Mouse (Mus musculus): ENCODE measurements at regions not wholly inside any gene's neighbourhood (a gene's known extent, or its start where the extent isn't known, plus 50 kb on each side); places are given as distances from the start of the nearest gene placed in this dataset.
A peak's percentile ranks its signal among the peaks of the same experiment; 100 is the strongest.

- no peaks in the 10 kb centered on the region for H3K4me1 ChIP-seq (ENCODE audit: control insufficient read depth, insufficient read depth, low read length)
- no peaks in the 10 kb centered on the region for H3K36me3 ChIP-seq (replicated peaks; ENCODE audit: control insufficient read depth, insufficient read depth, low read depth, low read length)
- ATAC-seq (replicated peaks; ENCODE audit: insufficient number of reproducible peaks, low FRiP score, low TSS enrichment, low read depth) (no peak), DNase-seq (ENCODE audit: low spot score) (no peak)
- H3K27ac ChIP-seq (replicated peaks; ENCODE audit: low read depth, low read length), result no peak overlapping the region
- no peaks in the 10 kb centered on the region for H3K27me3 ChIP-seq (ENCODE audit: control insufficient read depth, insufficient read depth, low read length)
- 71% methylated on average over 19 of the region's 19 CpGs for WGBS
- H3K4me2 ChIP-seq (ENCODE audit: low read depth, low read length), result no peak overlapping the region
- H3K9me3 ChIP-seq (replicated peaks; ENCODE audit: control insufficient read depth, low read length), result no peaks in the 10 kb centered on the region
- H3K9ac ChIP-seq (replicated peaks; ENCODE audit: low read length), result no peak overlapping the region
- no peak overlapping the region for H3K4me3 ChIP-seq (ENCODE audit: low read depth, low read length)
These were observed 194.1 kb downstream of the Gm13691 start for GRCm38 (mm10) chr2:84184288-84185015.

DNA sequence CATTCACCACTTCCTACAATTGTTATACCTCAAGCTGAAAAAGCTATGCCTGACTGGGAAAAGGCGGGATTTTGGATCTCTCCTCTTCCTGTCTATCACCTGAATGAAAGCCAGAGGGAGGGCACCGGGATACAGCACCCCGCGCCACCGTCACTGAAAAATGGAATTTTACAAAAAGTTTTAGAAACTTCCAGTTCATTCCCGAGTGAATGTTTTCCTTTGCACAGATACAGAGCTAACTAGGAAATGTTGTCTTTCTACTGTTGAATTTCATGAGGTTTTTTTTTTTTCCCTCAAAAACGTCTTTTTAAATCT lies 194.6 kb downstream of the Gm13691 start:
- Histone ChIP-seq H3K4me2 (ENCODE audit: low read depth, low read length) (no peak overlapping the region), H3K4me3 (ENCODE audit: low read depth, low read length) (no peak overlapping the region), H3K9ac (replicated peaks; ENCODE audit: low read length) (no peak overlapping the region), H3K27ac (replicated peaks; ENCODE audit: low read depth, low read length) (no peak overlapping the region), H3K36me3 (replicated peaks; ENCODE audit: control insufficient read depth, insufficient read depth, low read depth, low read length) (no peaks in the 10 kb centered on the region), H3K27me3 (ENCODE audit: control insufficient read depth, insufficient read depth, low read length) (no peaks in the 10 kb centered on the region), H3K9me3 (replicated peaks; ENCODE audit: control insufficient read depth, low read length) (no peaks in the 10 kb centered on the region), H3K4me1 (ENCODE audit: control insufficient read depth, insufficient read depth, low read length) (no peaks in the 10 kb centered on the region)
- ATAC-seq (replicated peaks; ENCODE audit: insufficient number of reproducible peaks, low FRiP score, low TSS enrichment, low read depth), result no peak
- no peak for DNase-seq (ENCODE audit: low spot score)
- 87% methylated on average over 7 of the region's 7 CpGs for WGBS

GRCm38 (mm10) chr2:84186126-84186701 lies 195.9 kb downstream of the Gm13691 start:
- Histone ChIP-seq H3K4me3 (ENCODE audit: low read depth, low read length) (no peak overlapping the region), H3K9ac (replicated peaks; ENCODE audit: low read length) (no peak overlapping the region; the same call in 1 of the 2 replicates), H3K27ac (replicated peaks; ENCODE audit: low read depth, low read length) (no peak overlapping the region), H3K27me3 (ENCODE audit: control insufficient read depth, insufficient read depth, low read length) (no peaks in the 10 kb centered on the region), H3K9me3 (replicated peaks; ENCODE audit: control insufficient read depth, low read length) (no peaks in the 10 kb centered on the region), H3K4me1 (ENCODE audit: control insufficient read depth, insufficient read depth, low read length) (no peaks in the 10 kb centered on the region), H3K36me3 (replicated peaks; ENCODE audit: control insufficient read depth, insufficient read depth, low read depth, low read length) (no peaks in the 10 kb centered on the region), H3K4me2 (ENCODE audit: low read depth, low read length) (no peak overlapping the region)
- peak; percentile 52 for DNase-seq (ENCODE audit: low spot score)
- peak; percentile 84; the same call in 1 of the 2 replicates for ATAC-seq (replicated peaks; ENCODE audit: insufficient number of reproducible peaks, low FRiP score, low TSS enrichment, low read depth)
- 41% methylated on average over 9 of the region's 9 CpGs for WGBS

- no peak overlapping the region for H3K4me2 ChIP-seq (ENCODE audit: low read depth, low read length)
- DNase-seq (ENCODE audit: low spot score) (no peak), ATAC-seq (replicated peaks; ENCODE audit: insufficient number of reproducible peaks, low FRiP score, low TSS enrichment, low read depth) (no peak)
- 89% methylated on average over 4 of the region's 4 CpGs for WGBS
- H3K36me3 ChIP-seq (replicated peaks; ENCODE audit: control insufficient read depth, insufficient read depth, low read depth, low read length), result no peaks in the 10 kb centered on the region
- H3K9ac ChIP-seq (replicated peaks; ENCODE audit: low read length), result no peak overlapping the region
- H3K4me1 ChIP-seq (ENCODE audit: control insufficient read depth, insufficient read depth, low read length), result no peaks in the 10 kb centered on the region
- no peak overlapping the region for H3K4me3 ChIP-seq (ENCODE audit: low read depth, low read length)
- H3K9me3 ChIP-seq (replicated peaks; ENCODE audit: control insufficient read depth, low read length), result no peaks in the 10 kb centered on the region
- no peaks in the 10 kb centered on the region for H3K27me3 ChIP-seq (ENCODE audit: control insufficient read depth, insufficient read depth, low read length)
- no peak overlapping the region for H3K27ac ChIP-seq (replicated peaks; ENCODE audit: low read depth, low read length)
These were observed 197.1 kb downstream of the Gm13691 start for GRCm38 (mm10) chr2:84187456-84187855.

GRCm38 (mm10) chr2:84189302-84189701 lies 198.9 kb downstream of the Gm13691 start:
- WGBS, result 77% methylated on average over 3 of the region's 3 CpGs

GRCm38 (mm10) chr2:84217116-84217515 lies 208.1 kb downstream of the Calcrl start:
- Histone ChIP-seq H3K4me2 (ENCODE audit: low read depth, low read length) (no peak overlapping the region), H3K27ac (replicated peaks; ENCODE audit: low read depth, low read length) (no peak overlapping the region), H3K36me3 (replicated peaks; ENCODE audit: control insufficient read depth, insufficient read depth, low read depth, low read length) (no peaks in the 10 kb centered on the region), H3K9ac (replicated peaks; ENCODE audit: low read length) (no peak overlapping the region), H3K4me1 (ENCODE audit: control insufficient read depth, insufficient read depth, low read length) (no peaks in the 10 kb centered on the region), H3K27me3 (ENCODE audit: control insufficient read depth, insufficient read depth, low read length) (no peaks in the 10 kb centered on the region), H3K9me3 (replicated peaks; ENCODE audit: control insufficient read depth, low read length) (no peaks in the 10 kb centered on the region), H3K4me3 (ENCODE audit: low read depth, low read length) (no peak overlapping the region)
- WGBS, result 82% methylated on average over 1 of the region's 1 CpGs
- no peak for ATAC-seq (replicated peaks; ENCODE audit: insufficient number of reproducible peaks, low FRiP score, low TSS enrichment, low read depth)
- no peak for DNase-seq (ENCODE audit: low spot score)

More at GRCm38 (mm10) chr2:84189302-84189701, 198.9 kb downstream of the Gm13691 start:
- no peaks in the 10 kb centered on the region for H3K9me3 ChIP-seq (replicated peaks; ENCODE audit: control insufficient read depth, low read length)
- no peak overlapping the region for H3K4me3 ChIP-seq (ENCODE audit: low read depth, low read length)
- H3K27ac ChIP-seq (replicated peaks; ENCODE audit: low read depth, low read length), result no peak overlapping the region
- no peak for DNase-seq (ENCODE audit: low spot score)
- H3K4me1 ChIP-seq (ENCODE audit: control insufficient read depth, insufficient read depth, low read length), result no peaks in the 10 kb centered on the region
- ATAC-seq (replicated peaks; ENCODE audit: insufficient number of reproducible peaks, low FRiP score, low TSS enrichment, low read depth), result no peak
- no peak overlapping the region for H3K9ac ChIP-seq (replicated peaks; ENCODE audit: low read length)
- H3K36me3 ChIP-seq (replicated peaks; ENCODE audit: control insufficient read depth, insufficient read depth, low read depth, low read length), result no peaks in the 10 kb centered on the region
- no peaks in the 10 kb centered on the region for H3K27me3 ChIP-seq (ENCODE audit: control insufficient read depth, insufficient read depth, low read length)
- H3K4me2 ChIP-seq (ENCODE audit: low read depth, low read length), result no peak overlapping the region

DNA sequence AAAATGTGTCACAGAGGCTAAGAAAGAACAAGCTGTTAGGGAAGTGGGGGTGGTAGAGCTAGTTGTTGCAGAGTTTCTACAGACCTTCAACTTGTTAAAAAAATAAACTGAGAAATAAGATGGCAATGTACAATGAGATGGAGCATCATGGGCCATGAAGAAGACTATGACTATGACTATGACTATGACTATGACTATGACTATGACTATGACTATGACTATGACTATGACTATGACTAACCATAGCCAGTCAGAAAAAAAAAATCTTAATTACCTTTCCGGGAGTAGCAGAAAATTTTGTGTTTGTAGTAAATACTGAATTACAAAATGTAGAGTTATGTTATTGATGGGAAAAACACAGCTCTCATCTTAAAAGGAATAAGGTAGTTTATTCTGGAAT lies 203.2 kb downstream of the Calcrl start:
- no peak overlapping the region for H3K4me3 ChIP-seq (ENCODE audit: low read depth, low read length)
- 91% methylated on average over 1 of the region's 1 CpGs for WGBS
- no peaks in the 10 kb centered on the region for H3K4me1 ChIP-seq (ENCODE audit: control insufficient read depth, insufficient read depth, low read length)
- no peak overlapping the region for H3K4me2 ChIP-seq (ENCODE audit: low read depth, low read length)
- no peaks in the 10 kb centered on the region for H3K27me3 ChIP-seq (ENCODE audit: control insufficient read depth, insufficient read depth, low read length)
- H3K27ac ChIP-seq (replicated peaks; ENCODE audit: low read depth, low read length), result no peak overlapping the region
- no peaks in the 10 kb centered on the region for H3K36me3 ChIP-seq (replicated peaks; ENCODE audit: control insufficient read depth, insufficient read depth, low read depth, low read length)
- H3K9me3 ChIP-seq (replicated peaks; ENCODE audit: control insufficient read depth, low read length), result no peaks in the 10 kb centered on the region
- DNase-seq (ENCODE audit: low spot score) (no peak), ATAC-seq (replicated peaks; ENCODE audit: insufficient number of reproducible peaks, low FRiP score, low TSS enrichment, low read depth) (no peak)
- H3K9ac ChIP-seq (replicated peaks; ENCODE audit: low read length), result no peak overlapping the region

- Histone ChIP-seq H3K27me3 (ENCODE audit: control insufficient read depth, insufficient read depth, low read length) (no peaks in the 10 kb centered on the region), H3K9ac (replicated peaks; ENCODE audit: low read length) (no peak overlapping the region), H3K36me3 (replicated peaks; ENCODE audit: control insufficient read depth, insufficient read depth, low read depth, low read length) (no peaks in the 10 kb centered on the region), H3K4me1 (ENCODE audit: control insufficient read depth, insufficient read depth, low read length) (no peaks in the 10 kb centered on the region), H3K4me3 (ENCODE audit: low read depth, low read length) (no peak overlapping the region), H3K4me2 (ENCODE audit: low read depth, low read length) (no peak overlapping the region), H3K9me3 (replicated peaks; ENCODE audit: control insufficient read depth, low read length) (no peaks in the 10 kb centered on the region), H3K27ac (replicated peaks; ENCODE audit: low read depth, low read length) (no peak overlapping the region)
- WGBS, result 80% methylated on average over 3 of the region's 3 CpGs
- no peak for ATAC-seq (replicated peaks; ENCODE audit: insufficient number of reproducible peaks, low FRiP score, low TSS enrichment, low read depth)
- DNase-seq (ENCODE audit: low spot score), result no peak
These were observed 195.4 kb downstream of the Calcrl start for GRCm38 (mm10) chr2:84229777-84230176.

Data from embryonic facial prominence, embryonic 11.5 days (tissue).